Mouse (Mus musculus): ENCODE results near the gene Ahnak. TPM values are rescaled to one million over a fixed set of nuclear protein-coding genes. Genes with fewer than 3 reads are reported as not detected.

Gene Ahnak
- polyA plus RNA-seq (2016; fragmentation: Nextera tagmentation; extraction: Ambion mirVana): 6.4 and 8.5 TPM in 2 replicates

DNA sequence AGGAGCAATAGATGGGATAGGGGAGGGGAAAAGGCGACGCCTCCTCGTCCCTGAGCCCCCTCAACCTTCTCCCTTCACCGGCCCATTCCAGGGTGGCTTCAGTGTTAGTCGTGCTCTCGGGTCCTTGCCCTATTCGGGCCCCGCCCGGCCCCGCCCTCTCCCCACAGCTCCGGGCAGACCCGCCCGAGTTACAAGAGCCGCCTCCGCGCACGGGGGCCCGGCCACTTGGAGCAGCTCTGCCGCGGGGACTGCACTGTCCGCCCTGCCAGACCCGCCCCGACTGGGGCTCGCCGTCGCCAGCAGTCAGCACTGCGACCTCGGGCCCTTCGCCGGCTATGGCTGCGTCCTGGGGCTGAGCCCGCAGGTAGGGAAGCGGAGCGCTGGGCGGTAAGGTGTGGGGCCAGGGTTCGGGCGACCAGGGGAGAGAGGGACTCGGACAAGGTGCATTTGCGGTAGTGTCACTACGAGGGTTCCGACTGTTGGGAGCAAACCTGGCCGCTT, at the start of gene Ahnak:
TSS of gene Ahnak (plus strand) at position 219 of the 501 bp plus-strand sequence.
- Histone ChIP-seq H3K27ac (0 out of 2 replicates have a peak within 1 kb of the TSS, but pooled peaks have one; percentile 56), H3K27me3 (peaks cover 42% of the 10 kb centered on the region), H3K36me3 (replicated peaks) (no peaks in the 10 kb centered on the region), H3K4me3 (replicated peaks) (peak within 1 kb of the TSS; percentile 55), H3K9ac (peak within 1 kb of the TSS; percentile 64), H3K4me1 (peaks cover 49% of the 10 kb centered on the region), H3K9me3 (no peaks in the 10 kb centered on the region), H3K4me2 (peak within 1 kb of the TSS; percentile 96)
- ATAC-seq (ENCODE audit: low FRiP score): peak; percentile 31
- WGBS: under 1% methylated on average over 42 of the region's 42 CpGs

DNA sequence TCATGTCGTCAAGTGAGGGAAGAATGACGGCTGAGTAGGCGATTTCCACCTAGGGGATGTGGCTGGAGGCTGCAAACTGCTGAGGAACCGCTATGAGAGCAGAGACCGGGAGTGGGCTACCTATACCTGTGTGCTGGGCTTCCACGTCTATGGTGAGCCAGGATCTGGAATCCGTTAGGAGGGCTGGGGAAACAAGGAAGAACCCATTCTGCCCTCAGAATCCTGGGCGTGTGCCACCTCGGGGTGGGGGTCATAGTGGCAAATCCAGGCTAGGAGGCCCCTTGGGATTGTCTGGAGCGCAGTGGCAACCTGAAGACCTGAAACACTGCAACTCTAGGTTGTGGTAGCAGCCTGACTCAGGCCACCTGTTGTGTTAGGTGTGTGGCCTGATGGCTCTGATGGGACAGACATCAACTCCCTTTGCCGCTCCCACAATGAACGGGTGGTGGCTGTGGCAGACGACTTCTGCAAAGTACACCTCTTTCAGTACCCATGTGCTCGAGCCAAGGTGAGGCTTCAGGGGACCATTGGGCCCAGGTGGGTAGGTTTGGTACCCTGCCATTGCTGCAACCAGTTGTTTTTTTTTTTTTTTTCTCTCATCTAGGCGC, 48.5 kb upstream of the Ahnak start:
- Histone ChIP-seq H3K4me3 (replicated peaks) (no peak overlapping the region), H3K4me2 (no peak overlapping the region), H3K27me3 (no peaks in the 10 kb centered on the region), H3K4me1 (peaks cover 38% of the 10 kb centered on the region), H3K36me3 (replicated peaks) (peaks cover 23% of the 10 kb centered on the region), H3K9me3 (no peaks in the 10 kb centered on the region), H3K27ac (peak overlapping the region; percentile 94; the same call in 1 of the 2 replicates), H3K9ac (peak overlapping the region; percentile 83)
- no peak for ATAC-seq (ENCODE audit: low FRiP score)
- 79% methylated on average over 15 of the region's 15 CpGs for WGBS

DNA sequence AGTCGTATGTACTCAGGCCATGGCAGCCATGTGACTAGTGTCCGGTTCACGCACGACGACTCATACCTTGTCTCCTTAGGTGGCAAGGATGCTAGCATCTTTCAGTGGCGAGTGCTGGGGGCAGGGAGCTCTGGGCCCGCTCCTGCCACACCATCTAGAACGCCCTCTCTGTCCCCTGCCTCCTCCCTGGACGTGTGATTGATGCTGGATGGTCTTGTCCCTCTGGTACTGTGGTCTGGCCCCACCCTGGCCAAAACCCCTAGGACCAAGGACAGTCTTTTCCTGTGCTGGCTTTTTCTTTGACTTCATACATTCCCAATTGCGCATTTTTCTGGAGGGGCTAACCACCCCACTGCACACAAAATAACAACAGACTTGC, 48.0 kb upstream of the Ahnak start:
- H3K27me3 ChIP-seq: no peaks in the 10 kb centered on the region
- peak overlapping the region; percentile 69 for H3K4me2 ChIP-seq
- peaks cover 38% of the 10 kb centered on the region for H3K4me1 ChIP-seq
- 36% methylated on average over 10 of the region's 10 CpGs for WGBS
- no peaks in the 10 kb centered on the region for H3K9me3 ChIP-seq
- H3K4me3 ChIP-seq (replicated peaks): peak overlapping the region; percentile 72
- peak; percentile 37 for ATAC-seq (ENCODE audit: low FRiP score)
- peaks cover 28% of the 10 kb centered on the region for H3K36me3 ChIP-seq (replicated peaks)
- peak overlapping the region; percentile 94 for H3K27ac ChIP-seq
- peak overlapping the region; percentile 83 for H3K9ac ChIP-seq

DNA sequence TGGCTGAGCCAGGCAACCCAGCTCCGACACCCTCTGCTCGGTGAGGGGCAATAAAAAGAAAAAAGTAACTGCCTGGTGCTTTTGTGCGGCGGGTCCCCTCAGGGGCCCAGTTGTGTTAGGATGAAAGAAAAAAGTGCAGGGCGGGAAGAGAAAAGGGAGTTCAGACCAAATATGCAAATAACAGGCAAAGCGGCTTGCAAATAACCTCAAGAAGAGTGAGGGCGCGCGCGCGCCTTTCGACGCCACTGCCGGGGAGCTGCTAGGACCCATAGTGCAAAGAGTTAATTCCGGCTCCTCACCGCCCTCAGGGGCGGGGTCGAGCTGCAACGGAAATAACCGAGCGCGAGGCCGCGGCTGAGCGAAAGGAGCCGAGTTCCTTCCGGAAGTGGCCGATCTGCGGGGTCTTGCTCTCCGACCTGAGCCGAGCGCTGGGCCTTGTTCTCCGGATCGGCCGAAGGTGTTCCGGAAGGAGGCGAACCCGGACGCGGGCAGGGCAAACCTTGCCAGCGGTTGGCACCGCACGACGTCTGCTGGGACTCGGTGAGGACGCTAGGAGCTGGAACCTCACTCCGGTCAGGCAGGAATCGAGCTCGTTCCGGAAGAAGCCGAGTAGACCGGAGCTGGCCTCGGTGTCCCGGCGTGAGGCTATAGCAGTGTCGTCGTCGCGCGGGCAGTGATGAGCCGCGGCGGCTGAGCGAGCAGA, 47.4 kb upstream of the Ahnak start, which contains the start of gene Mta2:
TSS of gene Mta2 (plus strand) at position 361 of the 703 bp plus-strand sequence.
- peak; percentile 93 for ATAC-seq (ENCODE audit: low FRiP score)
- no peaks in the 10 kb centered on the region for H3K9me3 ChIP-seq

DNA sequence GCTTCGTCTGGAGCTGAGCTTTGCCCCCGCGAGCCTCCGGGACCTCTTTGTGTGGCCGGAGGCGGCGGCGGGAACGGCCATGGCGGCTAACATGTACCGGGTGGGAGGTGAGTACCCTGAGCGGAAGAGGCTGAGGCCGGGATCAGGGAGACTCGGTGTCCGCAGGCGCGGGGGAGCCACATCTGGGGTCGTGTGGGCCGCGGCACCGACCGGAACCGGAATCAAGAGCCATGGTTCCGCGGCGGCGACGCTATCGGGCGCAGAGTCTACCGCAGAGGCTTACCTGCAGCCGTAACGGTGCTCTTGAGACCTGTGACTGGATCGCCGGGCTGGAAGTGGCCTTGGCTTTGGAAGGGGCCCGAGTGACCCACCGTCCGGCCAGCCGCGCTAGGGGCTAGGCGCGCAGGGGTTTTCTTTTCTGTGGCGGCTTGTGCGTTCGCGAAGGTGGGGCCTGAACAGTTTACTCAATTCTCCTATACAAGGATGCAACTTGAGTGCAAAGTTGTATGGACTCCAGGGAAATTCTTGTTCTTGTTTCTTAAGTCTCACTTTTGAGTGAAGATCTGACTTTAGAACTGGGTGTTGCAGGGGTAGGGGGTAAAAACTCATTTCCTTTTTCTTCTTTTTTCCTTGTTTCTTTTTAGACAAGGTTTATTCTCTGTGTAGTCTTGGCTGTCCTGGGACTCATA, 46.7 kb upstream of the Ahnak start:
- H3K27me3 ChIP-seq: no peaks in the 10 kb centered on the region
- peak; percentile 51 for ATAC-seq (ENCODE audit: low FRiP score)
- peak overlapping the region; percentile 83 for H3K9ac ChIP-seq
- H3K4me1 ChIP-seq: peaks cover 38% of the 10 kb centered on the region
- peaks cover 40% of the 10 kb centered on the region for H3K36me3 ChIP-seq (replicated peaks)
- H3K4me2 ChIP-seq: peak overlapping the region; percentile 69
- under 1% methylated on average over 46 of the region's 46 CpGs for WGBS
- peak overlapping the region; percentile 94 for H3K27ac ChIP-seq
- no peaks in the 10 kb centered on the region for H3K9me3 ChIP-seq
- H3K4me3 ChIP-seq (replicated peaks): peak overlapping the region; percentile 72

More for the DNA sequence above, 47.4 kb upstream of the Ahnak start, which contains the start of gene Mta2:
- Histone ChIP-seq H3K27ac (peak within 1 kb of the TSS; percentile 94), H3K36me3 (replicated peaks) (peaks cover 33% of the 10 kb centered on the region), H3K4me2 (peak within 1 kb of the TSS; percentile 69), H3K27me3 (no peaks in the 10 kb centered on the region), H3K4me3 (replicated peaks) (peak within 1 kb of the TSS; percentile 72), H3K9ac (peak within 1 kb of the TSS; percentile 83), H3K4me1 (peaks cover 38% of the 10 kb centered on the region)
- WGBS: under 1% methylated on average over 64 of the region's 64 CpGs

DNA sequence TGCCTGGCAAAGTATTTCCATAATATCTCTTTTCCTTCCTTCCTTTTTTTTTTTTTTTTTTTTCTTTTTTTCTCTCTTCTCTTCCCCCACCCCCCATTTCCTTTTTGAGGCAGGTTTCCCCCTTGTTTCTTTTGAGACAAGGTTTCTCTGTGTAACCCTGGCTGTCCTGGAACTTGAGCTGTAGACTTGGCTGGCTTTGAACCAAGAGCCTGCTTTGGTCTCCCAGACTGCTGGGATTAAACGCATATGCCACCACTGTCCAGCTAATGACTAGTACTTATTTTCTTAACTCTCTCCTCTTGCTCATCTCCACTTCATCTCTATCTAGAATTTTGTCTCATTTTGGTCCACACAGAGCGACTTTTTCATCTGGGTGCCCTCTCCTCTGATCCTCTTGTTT, 46.0 kb upstream of the Ahnak start:
- no peak for ATAC-seq (ENCODE audit: low FRiP score)
- Histone ChIP-seq H3K4me1 (peaks cover 38% of the 10 kb centered on the region), H3K4me2 (peak overlapping the region; percentile 69), H3K36me3 (replicated peaks) (peaks cover 46% of the 10 kb centered on the region), H3K4me3 (replicated peaks) (peak overlapping the region; percentile 72), H3K9ac (peak overlapping the region; percentile 83), H3K27ac (no peak overlapping the region), H3K9me3 (no peaks in the 10 kb centered on the region), H3K27me3 (no peaks in the 10 kb centered on the region)
- WGBS: 78% methylated on average over 2 of the region's 2 CpGs

DNA sequence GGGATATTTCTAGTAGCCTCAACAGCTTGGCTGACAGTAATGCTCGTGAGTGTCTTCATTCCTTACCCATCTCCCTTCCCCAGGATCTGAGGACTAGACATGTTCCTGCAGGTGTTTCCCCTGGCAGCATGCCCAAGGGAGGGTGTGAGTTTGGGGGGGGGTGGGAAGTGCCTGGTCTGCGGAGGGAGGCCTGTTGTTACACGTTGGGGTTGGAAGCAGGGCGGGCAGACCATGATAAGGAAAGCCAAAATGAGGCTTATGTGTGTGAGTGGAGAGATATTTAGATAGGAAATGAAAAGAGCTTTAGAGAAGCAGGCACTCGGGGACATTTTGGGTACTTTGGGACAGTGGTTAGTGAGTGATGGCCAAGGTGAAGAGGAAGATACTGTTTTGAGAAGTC, 45.0 kb upstream of the Ahnak start:
- Histone ChIP-seq H3K4me1 (peaks cover 38% of the 10 kb centered on the region), H3K9me3 (no peaks in the 10 kb centered on the region), H3K9ac (0 out of 2 replicates have a peak overlapping the region, but pooled peaks have one; percentile 1), H3K36me3 (replicated peaks) (peaks cover 53% of the 10 kb centered on the region), H3K4me2 (peak overlapping the region; percentile 69), H3K27ac (0 out of 2 replicates have a peak overlapping the region, but pooled peaks have one; percentile 3), H3K27me3 (no peaks in the 10 kb centered on the region), H3K4me3 (replicated peaks) (peak overlapping the region; percentile 72; the same call in 1 of the 2 replicates)
- WGBS: 78% methylated on average over 5 of the region's 5 CpGs
- no peak for ATAC-seq (ENCODE audit: low FRiP score)

DNA sequence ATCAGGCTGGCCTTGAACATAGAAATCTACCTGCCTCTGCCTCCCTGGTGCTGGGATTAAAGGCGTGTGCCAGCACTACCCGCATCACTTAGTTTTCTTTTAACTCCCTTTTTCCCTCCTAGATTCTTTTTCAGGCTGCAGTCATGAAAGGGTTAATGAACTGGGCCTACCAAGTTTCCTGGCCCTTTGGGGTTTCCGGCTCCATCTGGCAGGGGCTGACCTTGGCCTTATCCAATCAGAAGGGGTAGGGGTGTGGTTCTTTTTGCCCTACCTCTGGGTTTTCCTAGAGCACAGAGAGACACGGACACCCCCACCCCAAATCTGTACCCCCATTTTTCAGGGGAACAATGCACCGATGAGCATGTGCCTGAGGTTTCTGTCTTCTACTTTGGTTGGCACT, 44.3 kb upstream of the Ahnak start:
- 46% methylated on average over 5 of the region's 5 CpGs for WGBS
- Histone ChIP-seq H3K4me2 (peak overlapping the region; percentile 69), H3K9ac (no peak overlapping the region), H3K27ac (0 out of 2 replicates have a peak overlapping the region, but pooled peaks have one; percentile 26), H3K36me3 (replicated peaks) (peaks cover 59% of the 10 kb centered on the region), H3K27me3 (no peaks in the 10 kb centered on the region), H3K4me1 (peaks cover 38% of the 10 kb centered on the region), H3K4me3 (replicated peaks) (peak overlapping the region; percentile 13; the same call in 1 of the 2 replicates), H3K9me3 (no peaks in the 10 kb centered on the region)
- no peak for ATAC-seq (ENCODE audit: low FRiP score)

DNA sequence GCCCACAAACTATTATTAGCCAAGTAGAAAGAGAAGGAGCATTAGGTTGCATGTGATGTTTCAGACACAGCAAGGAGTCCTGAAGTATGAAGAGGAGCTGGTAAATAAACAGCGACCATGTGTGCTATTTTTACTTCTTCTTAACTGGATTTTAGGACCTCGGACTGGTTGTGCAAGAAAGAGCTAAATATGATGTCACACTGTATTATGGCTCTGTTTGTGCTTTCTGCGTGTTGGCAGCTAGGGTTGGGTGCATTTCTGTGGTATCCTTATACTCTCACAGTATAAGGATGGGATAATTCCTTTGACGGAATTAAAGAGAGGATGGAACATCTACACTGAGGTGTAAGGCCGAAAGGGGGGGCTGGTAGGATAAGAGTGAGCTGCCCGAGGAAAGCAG, 43.8 kb upstream of the Ahnak start:
- H3K27me3 ChIP-seq: no peaks in the 10 kb centered on the region
- no peak for ATAC-seq (ENCODE audit: low FRiP score)
- 0 out of 2 replicates have a peak overlapping the region, but pooled peaks have one; percentile 26 for H3K27ac ChIP-seq
- no peaks in the 10 kb centered on the region for H3K9me3 ChIP-seq
- H3K4me2 ChIP-seq: peak overlapping the region; percentile 69
- peaks cover 64% of the 10 kb centered on the region for H3K36me3 ChIP-seq (replicated peaks)
- WGBS: 90% methylated on average over 6 of the region's 6 CpGs
- H3K4me3 ChIP-seq (replicated peaks): 0 out of 2 replicates have a peak overlapping the region, but pooled peaks have one; percentile 13
- H3K9ac ChIP-seq: no peak overlapping the region
- peaks cover 38% of the 10 kb centered on the region for H3K4me1 ChIP-seq

DNA sequence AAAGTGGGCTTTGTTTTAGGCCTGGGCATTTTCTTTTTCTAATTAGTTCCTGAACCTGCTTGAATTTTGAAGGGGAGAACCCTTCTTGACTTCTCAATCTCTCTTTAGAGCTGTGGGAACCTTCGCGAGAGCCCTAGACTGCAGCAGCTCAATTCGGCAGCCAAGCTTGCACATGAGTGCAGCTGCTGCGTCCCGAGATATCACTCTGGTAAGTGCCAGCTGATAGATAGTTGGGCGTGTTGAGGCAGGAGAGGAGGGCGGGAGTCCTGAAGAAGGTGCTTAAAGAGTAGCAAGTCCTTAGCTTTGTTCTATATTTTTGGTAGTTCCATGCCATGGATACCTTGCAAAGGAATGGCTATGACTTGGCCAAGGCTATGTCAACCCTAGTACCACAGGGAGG, 42.2 kb upstream of the Ahnak start:
- no peak for ATAC-seq (ENCODE audit: low FRiP score)
- Histone ChIP-seq H3K9me3 (no peaks in the 10 kb centered on the region), H3K9ac (no peak overlapping the region), H3K4me1 (peaks cover 32% of the 10 kb centered on the region), H3K36me3 (replicated peaks) (peaks cover 81% of the 10 kb centered on the region), H3K4me3 (replicated peaks) (no peak overlapping the region), H3K4me2 (no peak overlapping the region), H3K27me3 (no peaks in the 10 kb centered on the region), H3K27ac (no peak overlapping the region)
- whole genome bisulfite sequencing: 93% methylated on average over 7 of the region's 7 CpGs

DNA sequence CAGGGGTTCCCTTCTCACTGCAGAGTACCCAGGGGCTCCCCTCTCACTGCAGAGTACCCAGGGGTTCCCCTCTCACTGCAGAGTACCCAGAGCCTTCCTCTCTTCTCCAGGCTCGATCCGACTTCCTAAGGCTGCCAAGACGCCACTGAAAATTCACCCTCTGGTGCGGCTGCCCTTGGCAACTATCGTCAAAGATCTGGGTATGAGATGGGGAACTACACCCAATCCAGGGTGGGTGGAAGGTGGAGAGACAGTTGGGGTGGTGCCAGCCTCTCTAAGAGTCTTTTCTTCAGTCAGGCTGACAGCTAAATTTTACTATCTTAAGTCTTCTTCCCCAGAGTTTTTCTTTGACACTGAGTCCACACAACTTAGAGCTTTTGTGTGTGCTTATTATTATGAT, 38.9 kb upstream of the Ahnak start:
- ATAC-seq (ENCODE audit: low FRiP score): no peak
- WGBS: 95% methylated on average over 5 of the region's 5 CpGs

More for the DNA sequence above, 38.9 kb upstream of the Ahnak start:
- no peak overlapping the region for H3K9ac ChIP-seq
- no peak overlapping the region for H3K4me3 ChIP-seq (replicated peaks)
- H3K9me3 ChIP-seq: no peaks in the 10 kb centered on the region
- peaks cover 32% of the 10 kb centered on the region for H3K4me1 ChIP-seq
- no peaks in the 10 kb centered on the region for H3K27me3 ChIP-seq
- H3K4me2 ChIP-seq: no peak overlapping the region
- H3K36me3 ChIP-seq (replicated peaks): peaks cover 76% of the 10 kb centered on the region
- H3K27ac ChIP-seq: no peak overlapping the region
